Mouse (Mus musculus) cortical plate, adult 2 months (tissue): ENCODE results near the gene Samd14.

ENCODE experiments used
- CTCF ChIP-seq: fragments of 200-500 bp; IDR thresholded peaks from 2 replicates; pipeline ENCODE4 v1.5.1; 2011; ENCODE audit warnings: mild to moderate bottlenecking, control low read depth, low read length; ENCODE audit not compliant: insufficient read depth; ENCODE audit errors: extremely low read depth
- POLR2A ChIP-seq: fragments of 200-500 bp; IDR thresholded peaks from 2 replicates; pipeline ENCODE4 v1.6.1; 2011; ENCODE audit warnings: mild to moderate bottlenecking, low read length, control low read depth; ENCODE audit not compliant: insufficient read depth; ENCODE audit errors: extremely low read depth

GRCm38 (mm10) chr11:94968187-94968586, 41.5 kb upstream of the Samd14 start:
- no peak for TF ChIP-seq CTCF
- no peak for TF ChIP-seq POLR2A
